Mouse (Mus musculus) neural tube, embryonic 15.5 days (tissue): ENCODE data around the gene Ascc2. TPM values are rescaled to one million over a fixed set of nuclear protein-coding genes. Genes with fewer than 3 reads are reported as not detected.

ENCODE experiments used
- ATAC-seq: fragments of 200-750 bp; cut with Nextera tagmentation; 2 replicates; pipeline ENCODE4 v1.8.0; 2017; ENCODE audit warnings: mild to moderate bottlenecking, moderate TSS enrichment, moderate library complexity; ENCODE audit not compliant: low FRiP score
- H3K27ac ChIP-seq: fragments of 300-500 bp; sonication (generic); replicated peaks from 2 replicates; pipeline ENCODE4 v1.5.1; 2015; ENCODE audit warnings: mild to moderate bottlenecking, inconsistent platforms
- H3K27me3 ChIP-seq: fragments of 300-500 bp; sonication (generic); replicated peaks from 2 replicates; pipeline ENCODE4 v1.6.1; 2015; ENCODE audit warnings: inconsistent platforms
- H3K36me3 ChIP-seq: fragments of 300-500 bp; sonication (generic); 2 replicates; pipeline ENCODE4 v1.6.1; 2015; ENCODE audit warnings: inconsistent platforms
- H3K4me1 ChIP-seq: fragments of 300-500 bp; sonication (generic); 2 replicates; pipeline ENCODE4 v1.6.1; 2015; ENCODE audit warnings: inconsistent platforms
- H3K4me2 ChIP-seq: fragments of 300-500 bp; sonication (generic); 2 replicates; pipeline ENCODE4 v1.6.1; 2015; ENCODE audit warnings: inconsistent platforms, mild to moderate bottlenecking, moderate library complexity
- H3K4me3 ChIP-seq: fragments of 300-500 bp; sonication (generic); replicated peaks from 2 replicates; pipeline ENCODE4 v1.5.1; 2015; ENCODE audit warnings: mild to moderate bottlenecking, inconsistent platforms
- H3K9ac ChIP-seq: fragments of 300-500 bp; sonication (generic); replicated peaks from 2 replicates; pipeline ENCODE4 v1.6.1; 2015; ENCODE audit warnings: mild to moderate bottlenecking, inconsistent platforms
- H3K9me3 ChIP-seq: fragments of 300-500 bp; sonication (generic); replicated peaks from 2 replicates; pipeline ENCODE4 v1.6.1; 2016; ENCODE audit warnings: inconsistent platforms
- WGBS: fragments of 180-500 bp; shearing (Covaris S2); methylation state at CpG from one replicate; pipeline ENCODE4 v1.1.7; 2015; ENCODE audit warnings: mixed read lengths; 5-methylcytosine and 5-hydroxymethylcytosine counted together
- polyA plus RNA-seq: library from polyadenylated mRNA; unstranded; fragments of >200 nt; fragmentation: Nextera tagmentation; extraction: Ambion mirVana; gene quantifications from 2 replicates; pipeline ENCODE4 v1.2.1, GENCODE M21; 2015

The Ascc2 gene
- polyA plus RNA-seq, 1 experiment from 2014 or later: 19.3 TPM

- H3K27ac ChIP-seq: no peak overlapping the region
- peaks cover 18% of the 10 kb centered on the region for H3K36me3 ChIP-seq
- WGBS: 91% methylated on average over 3 of the region's 3 CpGs
- no peaks in the 10 kb centered on the region for H3K27me3 ChIP-seq
- no peak overlapping the region for H3K9ac ChIP-seq
- H3K9me3 ChIP-seq: no peaks in the 10 kb centered on the region
- H3K4me3 ChIP-seq: no peak overlapping the region
- no peak for ATAC-seq
- no peak overlapping the region for H3K4me2 ChIP-seq
- no peaks in the 10 kb centered on the region for H3K4me1 ChIP-seq
Observed at GRCm38 (mm10) chr11:4687027-4687426, 49.5 kb downstream of the Ascc2 start.

GRCm38 (mm10) chr11:4687874-4688273 is 50.3 kb downstream of the Ascc2 start:
- H3K27ac ChIP-seq: no peak overlapping the region
- no peaks in the 10 kb centered on the region for H3K4me1 ChIP-seq
- H3K4me2 ChIP-seq: no peak overlapping the region
- no peak overlapping the region for H3K9ac ChIP-seq
- no peaks in the 10 kb centered on the region for H3K9me3 ChIP-seq
- 60% methylated on average over 3 of the region's 3 CpGs for WGBS
- ATAC-seq: no peak
- peaks cover 10% of the 10 kb centered on the region; the same call in 1 of the 2 replicates for H3K36me3 ChIP-seq
- no peak overlapping the region for H3K4me3 ChIP-seq
- H3K27me3 ChIP-seq: no peaks in the 10 kb centered on the region

GRCm38 (mm10) chr11:4688632-4689380 is 51.3 kb downstream of the Ascc2 start:
- Histone ChIP-seq H3K36me3 (0 out of 2 replicates have a peak, but pooled peaks cover under 1% of the 10 kb centered on the region), H3K27me3 (no peaks in the 10 kb centered on the region), H3K9me3 (no peaks in the 10 kb centered on the region), H3K27ac (no peak overlapping the region), H3K9ac (no peak overlapping the region), H3K4me1 (no peaks in the 10 kb centered on the region), H3K4me3 (no peak overlapping the region), H3K4me2 (no peak overlapping the region)
- 45% methylated on average over 11 of the region's 11 CpGs for WGBS
- no peak for ATAC-seq

- Histone ChIP-seq H3K4me1 (no peaks in the 10 kb centered on the region), H3K27ac (no peak overlapping the region), H3K27me3 (no peaks in the 10 kb centered on the region), H3K9ac (no peak overlapping the region), H3K9me3 (no peaks in the 10 kb centered on the region), H3K4me3 (no peak overlapping the region), H3K36me3 (no peaks in the 10 kb centered on the region), H3K4me2 (no peak overlapping the region)
- no peak for ATAC-seq
- WGBS: 82% methylated on average over 7 of the region's 7 CpGs
Observed at GRCm38 (mm10) chr11:4690353-4690752, 52.8 kb downstream of the Ascc2 start.

- H3K27ac ChIP-seq: no peak overlapping the region
- no peaks in the 10 kb centered on the region for H3K4me1 ChIP-seq
- H3K4me3 ChIP-seq: no peak overlapping the region
- H3K9ac ChIP-seq: no peak overlapping the region
- H3K27me3 ChIP-seq: no peaks in the 10 kb centered on the region
- 61% methylated on average over 10 of the region's 10 CpGs for WGBS
- no peaks in the 10 kb centered on the region for H3K9me3 ChIP-seq
- H3K4me2 ChIP-seq: no peak overlapping the region
- no peak for ATAC-seq
- no peaks in the 10 kb centered on the region for H3K36me3 ChIP-seq
Observed at GRCm38 (mm10) chr11:4691213-4691612, 53.7 kb downstream of the Ascc2 start.

GRCm38 (mm10) chr11:4692162-4692561 is 54.6 kb downstream of the Ascc2 start:
- Histone ChIP-seq H3K36me3 (no peaks in the 10 kb centered on the region), H3K27me3 (no peaks in the 10 kb centered on the region), H3K4me1 (no peaks in the 10 kb centered on the region), H3K9me3 (no peaks in the 10 kb centered on the region), H3K27ac (no peak overlapping the region), H3K9ac (no peak overlapping the region), H3K4me3 (no peak overlapping the region), H3K4me2 (no peak overlapping the region)
- no peak for ATAC-seq
- 79% methylated on average over 11 of the region's 11 CpGs for WGBS

- no peaks in the 10 kb centered on the region for H3K27me3 ChIP-seq
- H3K9ac ChIP-seq: no peak overlapping the region
- H3K4me1 ChIP-seq: 0 out of 2 replicates have a peak, but pooled peaks cover 3% of the 10 kb centered on the region
- H3K4me3 ChIP-seq: no peak overlapping the region
- peaks cover 17% of the 10 kb centered on the region for H3K36me3 ChIP-seq
- H3K4me2 ChIP-seq: no peak overlapping the region
- WGBS: 58% methylated on average over 7 of the region's 7 CpGs
- no peak overlapping the region for H3K27ac ChIP-seq
- no peaks in the 10 kb centered on the region for H3K9me3 ChIP-seq
- no peak for ATAC-seq
Observed at GRCm38 (mm10) chr11:4697043-4697983, 59.8 kb downstream of the Ascc2 start.

GRCm38 (mm10) chr11:4700726-4701125 is 63.2 kb downstream of the Ascc2 start:
- H3K27me3 ChIP-seq: no peaks in the 10 kb centered on the region
- ATAC-seq: no peak
- no peak overlapping the region for H3K27ac ChIP-seq
- no peak overlapping the region for H3K9ac ChIP-seq
- H3K36me3 ChIP-seq: peaks cover 17% of the 10 kb centered on the region
- H3K4me2 ChIP-seq: no peak overlapping the region
- no peaks in the 10 kb centered on the region for H3K9me3 ChIP-seq
- H3K4me1 ChIP-seq: peaks cover 20% of the 10 kb centered on the region
- 89% methylated on average over 8 of the region's 8 CpGs for WGBS
- H3K4me3 ChIP-seq: no peak overlapping the region

- Histone ChIP-seq H3K4me2 (peak overlapping the region; percentile 92), H3K27ac (peak overlapping the region; percentile 85), H3K27me3 (no peaks in the 10 kb centered on the region), H3K4me3 (peak overlapping the region; percentile 69), H3K4me1 (peaks cover 20% of the 10 kb centered on the region), H3K9ac (peak overlapping the region; percentile 75), H3K9me3 (no peaks in the 10 kb centered on the region), H3K36me3 (peaks cover 17% of the 10 kb centered on the region)
- 7% methylated on average over 12 of the region's 12 CpGs for WGBS
- ATAC-seq: peak; percentile 16
Observed at GRCm38 (mm10) chr11:4703688-4704071, 66.1 kb downstream of the Ascc2 start.

- peaks cover 20% of the 10 kb centered on the region for H3K4me1 ChIP-seq
- H3K27ac ChIP-seq: peak within 1 kb of the TSS; percentile 85
- peaks cover 17% of the 10 kb centered on the region for H3K36me3 ChIP-seq
- WGBS: 0% methylated on average over 47 of the region's 47 CpGs
- peak within 1 kb of the TSS; percentile 75 for H3K9ac ChIP-seq
- peak within 1 kb of the TSS; percentile 69 for H3K4me3 ChIP-seq
- H3K27me3 ChIP-seq: no peaks in the 10 kb centered on the region
- H3K4me2 ChIP-seq: peak within 1 kb of the TSS; percentile 92
- no peaks in the 10 kb centered on the region for H3K9me3 ChIP-seq
- ATAC-seq: peak; percentile 99
Observed at GRCm38 (mm10) chr11:4704072-4704964, 66.8 kb downstream of the Ascc2 start, which contains the start of the genes Uqcr10 and Zmat5. TSS of gene Uqcr10 (minus strand) at chr11:4704342. TSS of gene Zmat5 (plus strand) at chr11:4704678.

- Histone ChIP-seq H3K36me3 (peaks cover 17% of the 10 kb centered on the region), H3K4me3 (peak overlapping the region; percentile 69), H3K9me3 (no peaks in the 10 kb centered on the region), H3K27ac (0 out of 2 replicates have a peak overlapping the region, but pooled peaks have one; percentile 37), H3K4me2 (peak overlapping the region; percentile 92), H3K27me3 (no peaks in the 10 kb centered on the region), H3K4me1 (peaks cover 20% of the 10 kb centered on the region), H3K9ac (peak overlapping the region; percentile 75)
- 11% methylated on average over 4 of the region's 4 CpGs for WGBS
- ATAC-seq: no peak
Observed at GRCm38 (mm10) chr11:4705178-4705577, 67.6 kb downstream of the Ascc2 start.
